Mouse (Mus musculus) megakaryocyte, embryonic 14.5 days (primary cell): ENCODE measurements around the gene Padi2.

Experiments used
- FLI1 ChIP-seq: IDR thresholded peaks from 2 replicates; pipeline ENCODE4 v1.6.1; 2012; ENCODE audit warnings: low read length, inconsistent platforms, mixed read lengths
- GATA1 ChIP-seq: IDR thresholded peaks from 3 replicates; pipeline ENCODE4 v1.6.1; 2012; ENCODE audit warnings: mixed read lengths, low read length, inconsistent platforms, borderline replicate concordance

- no peak for TF ChIP-seq GATA1
- no peak for TF ChIP-seq FLI1
Observed at GRCm38 (mm10) chr4:140989447-140989846, 83.3 kb downstream of the Padi2 start.
